Mouse (Mus musculus) ES-Bruce4 (cell line): ENCODE results near the gene Phldb3.
A peak's percentile ranks its signal among the peaks of the same experiment; 100 is the strongest.

ENCODE experiments used
- CTCF ChIP-seq: IDR thresholded peaks from one replicate; pipeline ENCODE4 v1.8.1; 2011; ENCODE audit warnings: low read depth, low read length
- EP300 ChIP-seq: IDR thresholded peaks from 2 replicates; pipeline ENCODE4 v1.6.1; 2011; ENCODE audit warnings: low read depth, low read length; ENCODE audit not compliant: insufficient read depth
- POLR2A ChIP-seq: IDR thresholded peaks from one replicate; pipeline ENCODE4 v1.8.1; 2011; ENCODE audit warnings: low read length; ENCODE audit not compliant: insufficient read depth

DNA sequence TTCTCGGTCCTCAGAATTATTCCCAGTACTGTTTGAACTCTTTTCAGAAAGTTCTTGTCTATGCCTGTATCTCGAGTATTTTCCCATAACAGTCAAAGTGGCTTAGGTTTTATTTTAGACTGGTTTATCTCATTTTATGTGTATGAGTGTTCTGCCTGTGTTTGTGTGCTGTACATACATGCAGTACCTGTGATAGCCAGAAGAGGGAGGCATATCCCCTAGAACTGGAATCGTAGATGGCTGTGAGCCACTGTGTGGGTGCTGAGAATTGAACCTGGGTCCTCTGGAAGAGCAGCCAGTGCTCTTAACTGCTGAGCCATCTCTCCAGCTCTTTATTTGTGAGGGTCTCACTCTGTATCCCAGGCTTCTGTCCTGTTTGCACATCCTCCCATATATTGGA, 10.6 kb downstream of the Phldb3 start:
- TF ChIP-seq CTCF: peak; percentile 3
- no peak for TF ChIP-seq EP300
- no peak for TF ChIP-seq POLR2A
